Mouse (Mus musculus) midbrain, embryonic 15.5 days (tissue): ENCODE results near the gene Noto. TPM values are rescaled to one million over a fixed set of nuclear protein-coding genes. Genes with fewer than 3 reads are reported as not detected.
"Not testable (repeated sequence)": the region's sequence is repeated elsewhere in the genome, so short reads cannot be mapped to it uniquely, and the experiment has no call there.

ENCODE experiments used
- ATAC-seq: fragments of 200-750 bp; cut with Nextera tagmentation; replicated peaks from 2 replicates; pipeline ENCODE4 v1.8.0; 2017; ENCODE audit warnings: moderate TSS enrichment
- H3K27ac ChIP-seq: fragments of 300-500 bp; sonication (generic); 2 replicates; pipeline ENCODE4 v1.5.1; 2015; ENCODE audit warnings: mild to moderate bottlenecking, inconsistent platforms
- H3K27me3 ChIP-seq: fragments of 300-500 bp; sonication (generic); replicated peaks from 2 replicates; pipeline ENCODE4 v1.6.1; 2015; ENCODE audit warnings: inconsistent platforms
- H3K36me3 ChIP-seq: fragments of 300-500 bp; sonication (generic); replicated peaks from 2 replicates; pipeline ENCODE4 v1.6.1; 2015; ENCODE audit warnings: inconsistent platforms
- H3K4me1 ChIP-seq: fragments of 300-500 bp; sonication (generic); 2 replicates; pipeline ENCODE4 v1.6.1; 2015; ENCODE audit warnings: inconsistent platforms
- H3K4me2 ChIP-seq: fragments of 300-500 bp; sonication (generic); 2 replicates; pipeline ENCODE4 v1.6.1; 2015; ENCODE audit warnings: inconsistent platforms, mild to moderate bottlenecking, moderate library complexity
- H3K4me3 ChIP-seq: fragments of 300-500 bp; sonication (generic); 2 replicates; pipeline ENCODE4 v1.5.1; 2015; ENCODE audit warnings: mild to moderate bottlenecking, inconsistent platforms
- H3K9ac ChIP-seq: fragments of 300-500 bp; sonication (generic); 2 replicates; pipeline ENCODE4 v1.6.1; 2015; ENCODE audit warnings: mild to moderate bottlenecking, inconsistent platforms
- H3K9me3 ChIP-seq: fragments of 300-500 bp; sonication (generic); 2 replicates; pipeline ENCODE4 v1.6.1; 2016; ENCODE audit warnings: inconsistent platforms
- WGBS: fragments of 180-500 bp; shearing (Covaris S2); methylation state at CpG from one replicate; pipeline ENCODE4 v1.1.7; 2015; ENCODE audit warnings: mixed read lengths; 5-methylcytosine and 5-hydroxymethylcytosine counted together
- polyA plus RNA-seq: library from polyadenylated mRNA; unstranded; fragments of >200 nt; fragmentation: Nextera tagmentation; extraction: Ambion mirVana; gene quantifications from 2 replicates; pipeline ENCODE4 v1.2.1, GENCODE M21; 2015

Gene Noto
- polyA plus RNA-seq, 1 experiment from 2014 or later, result not detected

GRCm38 (mm10) chr6:85436204-85436603, 12.5 kb downstream of the Noto start:
- Histone ChIP-seq H3K27me3 (no peaks in the 10 kb centered on the region), H3K36me3 (peaks cover 17% of the 10 kb centered on the region; the same call in 1 of the 2 replicates), H3K4me1 (peaks cover 14% of the 10 kb centered on the region), H3K27ac (no peak overlapping the region), H3K9ac (no peak overlapping the region), H3K4me3 (no peak overlapping the region), H3K9me3 (no peaks in the 10 kb centered on the region), H3K4me2 (no peak overlapping the region)
- ATAC-seq, result no peak
- 93% methylated on average over 1 of the region's 1 CpGs for WGBS

- Histone ChIP-seq H3K27ac (no peak overlapping the region), H3K9me3 (no peaks in the 10 kb centered on the region), H3K4me3 (no peak overlapping the region), H3K4me2 (no peak overlapping the region), H3K4me1 (peaks cover 14% of the 10 kb centered on the region), H3K36me3 (peaks cover 18% of the 10 kb centered on the region; the same call in 1 of the 2 replicates), H3K9ac (no peak overlapping the region), H3K27me3 (no peaks in the 10 kb centered on the region)
- WGBS, result 78% methylated on average over 5 of the region's 6 CpGs
- ATAC-seq, result no peak
Measured at GRCm38 (mm10) chr6:85436631-85437030, 12.9 kb downstream of the Noto start.

DNA sequence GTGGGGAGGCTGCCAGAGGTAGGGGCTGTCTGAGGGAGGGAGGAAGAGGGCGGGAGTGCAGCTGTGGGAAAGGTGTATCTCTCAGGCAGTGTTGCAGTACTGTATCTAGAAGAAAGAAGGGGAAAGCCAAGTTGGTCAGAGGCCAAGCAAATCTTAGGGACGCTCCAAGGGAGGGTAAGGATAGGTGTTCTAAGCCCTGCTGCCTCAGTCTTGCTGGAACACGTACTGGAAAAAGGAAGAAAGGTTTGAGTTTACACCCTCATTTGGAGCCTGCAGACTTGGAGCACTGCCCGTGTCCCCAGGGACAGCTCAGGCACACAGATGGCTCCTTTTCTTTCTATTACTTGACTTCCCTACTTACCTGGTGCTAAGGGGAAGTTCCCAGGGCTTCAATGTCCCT, 17.5 kb downstream of the Noto start:
- Histone ChIP-seq H3K4me3 (no peak overlapping the region), H3K9ac (no peak overlapping the region), H3K27me3 (no peaks in the 10 kb centered on the region), H3K36me3 (peaks cover 19% of the 10 kb centered on the region; the same call in 1 of the 2 replicates), H3K4me1 (no peaks in the 10 kb centered on the region), H3K4me2 (no peak overlapping the region), H3K27ac (no peak overlapping the region), H3K9me3 (no peaks in the 10 kb centered on the region)
- no peak for ATAC-seq
- 95% methylated on average over 4 of the region's 4 CpGs for WGBS

- no peak for ATAC-seq
- 91% methylated on average over 3 of the region's 3 CpGs for WGBS
- Histone ChIP-seq H3K36me3 (peaks cover 15% of the 10 kb centered on the region; the same call in 1 of the 2 replicates), H3K27ac (no peak overlapping the region), H3K4me2 (no peak overlapping the region), H3K27me3 (no peaks in the 10 kb centered on the region), H3K4me3 (no peak overlapping the region), H3K4me1 (no peaks in the 10 kb centered on the region), H3K9ac (no peak overlapping the region), H3K9me3 (no peaks in the 10 kb centered on the region)
Measured at GRCm38 (mm10) chr6:85443488-85444233, 20.0 kb downstream of the Noto start.

DNA sequence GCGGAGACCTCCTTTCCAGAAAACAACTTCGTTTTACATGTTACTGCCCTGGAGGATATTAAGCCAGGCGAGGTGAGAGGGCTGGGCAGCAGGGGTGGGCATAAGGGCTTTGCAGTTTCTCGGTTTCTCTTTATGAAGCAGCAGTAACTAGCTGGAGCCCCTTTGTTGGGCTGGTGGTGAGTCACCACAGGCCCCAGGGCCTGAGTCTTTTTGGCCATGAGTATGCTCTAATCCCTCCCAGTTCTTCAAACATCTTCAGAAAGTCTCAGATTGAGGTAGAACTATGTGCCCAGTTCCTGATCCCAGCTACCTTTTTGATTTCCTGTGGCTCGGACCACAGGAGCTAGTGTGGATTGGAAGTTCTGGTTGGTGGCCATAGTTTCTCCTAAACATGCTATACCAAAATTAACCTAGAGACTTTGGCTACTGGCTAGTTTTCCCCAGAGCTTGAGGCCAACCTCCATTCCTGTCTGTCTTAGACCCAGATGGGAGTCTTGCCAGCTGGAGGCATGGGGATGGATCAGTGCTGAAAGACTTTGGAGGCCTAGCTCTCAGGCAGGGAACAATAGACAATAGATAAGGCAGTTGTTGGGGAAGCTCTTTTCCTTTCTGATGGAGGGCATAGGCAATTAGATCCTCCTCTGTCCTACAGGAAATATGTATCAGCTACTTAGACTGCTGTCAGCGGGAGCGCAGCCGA, 20.7 kb downstream of the Noto start:
- Histone ChIP-seq H3K4me1 (no peaks in the 10 kb centered on the region), H3K27me3 (no peaks in the 10 kb centered on the region), H3K4me2 (no peak overlapping the region), H3K4me3 (no peak overlapping the region), H3K27ac (no peak overlapping the region), H3K36me3 (0 out of 2 replicates have a peak, but pooled peaks cover 11% of the 10 kb centered on the region), H3K9ac (no peak overlapping the region), H3K9me3 (no peaks in the 10 kb centered on the region)
- WGBS, result 95% methylated on average over 8 of the region's 8 CpGs
- ATAC-seq, result no peak

- WGBS, result 72% methylated on average over 5 of the region's 5 CpGs
- Histone ChIP-seq H3K27ac (no peak overlapping the region), H3K27me3 (no peaks in the 10 kb centered on the region), H3K4me2 (no peak overlapping the region), H3K9me3 (no peaks in the 10 kb centered on the region), H3K36me3 (0 out of 2 replicates have a peak, but pooled peaks cover 11% of the 10 kb centered on the region), H3K9ac (no peak overlapping the region), H3K4me1 (peaks cover under 1% of the 10 kb centered on the region; the same call in 1 of the 2 replicates), H3K4me3 (no peak overlapping the region)
- no peak for ATAC-seq
Measured at GRCm38 (mm10) chr6:85445286-85445685, 21.6 kb downstream of the Noto start.

DNA sequence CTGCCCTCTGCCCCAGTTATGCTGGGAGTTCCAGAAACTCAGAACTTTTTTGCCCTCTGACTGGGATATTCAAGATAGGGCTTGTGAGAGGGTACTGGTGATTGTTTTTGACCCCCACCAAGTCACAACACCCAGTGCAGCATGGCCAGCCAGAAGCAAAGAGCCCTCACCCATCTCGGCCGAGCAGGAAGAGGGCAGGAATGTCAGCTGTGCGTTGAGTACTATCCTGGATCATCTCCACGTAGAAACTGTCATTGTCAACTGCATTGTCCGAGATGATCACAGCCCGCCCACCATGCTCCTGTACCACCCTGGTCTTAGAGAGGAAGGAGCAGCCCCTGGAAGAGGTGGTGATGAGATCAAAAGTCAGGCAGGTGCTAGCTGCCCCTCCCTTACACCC, 23.7 kb downstream of the Noto start:
- Histone ChIP-seq H3K9me3 (no peaks in the 10 kb centered on the region), H3K9ac (no peak overlapping the region), H3K4me2 (no peak overlapping the region), H3K36me3 (0 out of 2 replicates have a peak, but pooled peaks cover 5% of the 10 kb centered on the region), H3K27ac (no peak overlapping the region), H3K27me3 (no peaks in the 10 kb centered on the region), H3K4me3 (no peak overlapping the region), H3K4me1 (peaks cover 7% of the 10 kb centered on the region)
- 86% methylated on average over 6 of the region's 6 CpGs for whole genome bisulfite sequencing
- no peak for ATAC-seq

- 70% methylated on average over 1 of the region's 1 CpGs for WGBS
Measured at GRCm38 (mm10) chr6:85450140-85450539, 26.5 kb downstream of the Noto start.

GRCm38 (mm10) chr6:85450697-85451663, 27.3 kb downstream of the Noto start, which contains the start of gene Cct7:
Gene Cct7, plus strand, starts transcription at chr6:85451514.
- no peaks in the 10 kb centered on the region for H3K9me3 ChIP-seq
- no peaks in the 10 kb centered on the region for H3K27me3 ChIP-seq
- H3K9ac ChIP-seq, result peak within 1 kb of the TSS; percentile 78
- H3K27ac ChIP-seq, result peak within 1 kb of the TSS; percentile 88
- peak within 1 kb of the TSS; percentile 89 for H3K4me2 ChIP-seq
- ATAC-seq, result peak; percentile 93
- peaks cover 40% of the 10 kb centered on the region for H3K4me1 ChIP-seq
- H3K4me3 ChIP-seq, result peak within 1 kb of the TSS; percentile 78
- 2% methylated on average over 96 of the region's 96 CpGs for WGBS
- H3K36me3 ChIP-seq, result 0 out of 2 replicates have a peak, but pooled peaks cover 5% of the 10 kb centered on the region

More at GRCm38 (mm10) chr6:85450140-85450539, 26.5 kb downstream of the Noto start:
- not testable (repeated sequence) for H3K9me3 ChIP-seq, H3K27ac ChIP-seq, H3K9ac ChIP-seq, ATAC-seq, H3K36me3 ChIP-seq, H3K27me3 ChIP-seq
- Histone ChIP-seq H3K4me2 (peak overlapping the region; percentile 89; the same call in 1 of the 2 replicates), H3K4me3 (peak overlapping the region; percentile 78), H3K4me1 (peaks cover 34% of the 10 kb centered on the region)

DNA sequence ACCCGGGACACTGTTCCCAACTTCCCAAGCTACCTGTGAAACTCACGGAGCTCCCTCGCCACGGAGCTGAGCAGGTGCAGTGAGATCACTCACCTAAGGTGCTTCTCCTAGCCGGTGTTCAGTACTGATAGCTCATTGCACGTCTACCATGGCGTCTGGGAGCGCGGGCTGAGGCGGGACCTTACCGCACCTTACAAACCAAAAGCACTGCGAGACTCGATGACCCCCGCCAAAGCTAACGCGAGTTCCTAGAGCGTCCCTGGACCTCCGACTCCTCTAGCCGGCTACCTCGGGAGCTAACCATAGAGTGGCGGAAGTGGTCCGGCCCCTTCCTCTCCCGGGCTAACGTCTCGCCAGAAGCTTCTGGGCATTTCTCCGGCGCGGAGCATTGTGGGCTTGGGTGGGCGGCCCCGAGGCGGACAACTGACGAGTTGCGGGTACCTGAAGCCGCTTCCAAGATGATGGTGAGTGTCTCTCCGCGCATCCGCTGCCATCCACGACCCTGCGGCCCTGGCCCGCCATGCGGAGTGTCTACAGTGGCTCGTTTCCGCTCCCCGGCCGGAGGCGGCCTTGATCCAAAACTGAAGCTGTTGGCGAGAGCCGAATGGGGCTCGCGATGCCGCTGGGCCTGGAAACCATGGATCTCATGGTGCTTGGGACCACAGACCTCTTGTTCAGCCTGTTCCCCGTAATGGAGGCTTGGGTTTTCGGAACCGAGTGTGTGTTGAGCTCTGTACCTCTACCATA, 28.2 kb downstream of the Noto start, which contains the start of gene Pradc1:
Gene Pradc1 (minus strand): TSS at position 307 of the 747 bp plus-strand sequence.
- Histone ChIP-seq H3K9me3 (no peaks in the 10 kb centered on the region), H3K9ac (peak within 1 kb of the TSS; percentile 78), H3K27me3 (no peaks in the 10 kb centered on the region), H3K36me3 (no peaks in the 10 kb centered on the region), H3K4me3 (peak within 1 kb of the TSS; percentile 78), H3K4me2 (peak within 1 kb of the TSS; percentile 89), H3K4me1 (peaks cover 47% of the 10 kb centered on the region), H3K27ac (peak within 1 kb of the TSS; percentile 88)
- WGBS, result under 1% methylated on average over 54 of the region's 54 CpGs
- ATAC-seq, result peak; percentile 95

DNA sequence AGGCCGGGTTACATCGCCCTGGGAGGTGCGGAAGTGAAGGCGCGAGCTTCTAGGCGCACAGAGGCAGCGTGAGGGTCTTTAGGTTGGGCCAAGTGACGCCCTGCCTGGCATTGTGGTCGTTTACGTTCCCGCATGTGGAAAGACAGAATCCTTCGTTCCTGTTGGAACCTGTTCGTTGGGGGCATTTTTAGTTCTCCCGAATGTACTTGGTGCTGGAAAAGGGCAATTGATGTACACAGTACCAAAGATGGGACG, 28.7 kb downstream of the Noto start:
- peak overlapping the region; percentile 88 for H3K27ac ChIP-seq
- no peaks in the 10 kb centered on the region for H3K27me3 ChIP-seq
- peak overlapping the region; percentile 78 for H3K9ac ChIP-seq
- no peak; the same call in 1 of the 2 replicates for ATAC-seq
- WGBS, result under 1% methylated on average over 15 of the region's 15 CpGs
- no peaks in the 10 kb centered on the region for H3K36me3 ChIP-seq
- peak overlapping the region; percentile 89 for H3K4me2 ChIP-seq
- H3K9me3 ChIP-seq, result no peaks in the 10 kb centered on the region
- peak overlapping the region; percentile 78 for H3K4me3 ChIP-seq
- peaks cover 47% of the 10 kb centered on the region for H3K4me1 ChIP-seq
